Mouse (Mus musculus) R1 (cell line): ENCODE data around the gene Ercc8.

Experiments used
- DNase-seq: peaks from one replicate; pipeline ENCODE4 v3.0.0-alpha.2; 2018; ENCODE audit warnings: low read depth, low spot score

Gene Ercc8

DNA sequence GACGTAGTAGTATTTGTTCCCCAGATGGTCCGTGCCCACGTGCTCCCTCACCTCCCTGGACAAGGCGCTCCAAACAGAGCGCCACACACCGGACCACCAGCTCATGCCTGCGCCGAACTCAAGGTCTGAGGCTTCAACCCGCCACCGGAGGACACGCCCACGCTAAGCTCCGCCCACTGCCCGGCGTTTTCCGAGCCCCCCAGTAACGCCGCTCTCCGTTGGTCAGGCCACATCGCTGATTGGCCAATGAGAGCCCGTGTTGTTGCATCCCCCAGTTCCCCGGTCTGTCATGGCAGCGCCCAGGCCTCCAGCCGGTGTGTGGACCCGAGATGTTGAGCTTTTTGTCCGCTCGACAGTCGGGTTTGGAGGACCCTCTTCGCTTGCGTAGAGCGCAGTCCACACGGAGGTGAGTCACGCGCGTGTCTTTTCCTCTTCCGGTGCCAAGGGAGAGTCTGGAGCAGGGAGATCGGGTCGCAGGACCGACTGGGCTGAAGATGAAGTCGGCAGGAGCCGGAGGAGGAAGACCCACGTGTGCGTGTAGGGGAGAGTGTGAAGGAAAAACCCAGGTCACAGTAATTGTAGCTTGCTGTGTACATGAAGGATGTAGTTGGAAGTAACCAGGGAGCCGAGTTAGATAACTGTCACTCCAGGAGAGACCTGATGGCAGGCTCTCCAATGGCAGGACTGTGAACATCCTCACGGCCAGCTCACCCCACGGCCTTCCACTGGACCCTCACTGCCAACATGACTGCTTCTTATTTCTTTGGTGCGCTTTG is at the start of gene Ercc8, which contains the start of gene Ndufaf2:
Gene Ercc8, plus strand, starts transcription at position 267 of the 776 bp plus-strand sequence.
Gene Ndufaf2, minus strand, starts transcription at position 159 of the 776 bp plus-strand sequence.
- peak; percentile 94 for DNase-seq

- no peak for DNase-seq
Measured at GRCm38 (mm10) chr13:108110929-108111328, 47.6 kb upstream of the Ercc8 start.

GRCm38 (mm10) chr13:108113536-108113935 is 45.0 kb upstream of the Ercc8 start:
- no peak for DNase-seq

GRCm38 (mm10) chr13:108114257-108114656 is 44.3 kb upstream of the Ercc8 start:
- no peak for DNase-seq

DNA sequence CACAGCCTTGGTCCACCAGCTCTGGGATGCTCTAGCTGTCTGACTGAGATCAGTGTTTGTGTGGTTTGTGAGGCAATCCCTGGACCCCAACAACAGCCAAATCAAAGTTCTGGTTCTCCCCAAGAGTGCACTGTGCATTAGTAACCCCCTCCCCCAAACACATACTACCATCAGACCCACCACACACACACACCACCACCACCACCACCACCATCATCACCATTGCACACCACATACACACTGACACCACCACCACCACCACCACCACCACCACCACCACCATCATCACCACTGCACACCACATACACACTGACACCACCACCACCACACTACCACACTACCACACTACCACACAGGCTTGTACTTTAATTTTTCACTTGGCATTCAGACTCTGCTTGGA is 40.9 kb upstream of the Ercc8 start:
- DNase-seq, result no peak

DNA sequence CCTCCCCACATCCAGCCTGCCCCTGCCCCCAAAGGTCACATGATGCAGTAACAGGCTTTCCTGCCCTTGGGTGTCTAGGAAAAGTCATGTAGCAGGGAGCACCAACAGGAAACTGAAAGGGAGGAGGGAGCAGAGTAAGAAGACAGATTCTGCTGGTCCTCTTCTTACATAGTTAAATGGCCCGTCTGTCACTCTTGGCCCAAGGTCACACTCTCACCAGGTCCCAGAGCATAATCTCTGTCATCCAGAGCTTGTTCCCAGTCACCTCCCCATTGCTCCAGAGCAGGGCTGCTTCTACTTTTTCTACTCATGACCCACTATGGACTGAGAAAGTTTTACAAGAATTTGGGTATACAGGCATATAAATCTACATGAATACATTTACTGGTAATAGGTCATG is 40.3 kb upstream of the Ercc8 start:
- no peak for DNase-seq

GRCm38 (mm10) chr13:108119411-108120310 is 38.9 kb upstream of the Ercc8 start:
- peak; percentile 71 for DNase-seq

- DNase-seq, result no peak
Measured at GRCm38 (mm10) chr13:108123109-108123723, 35.3 kb upstream of the Ercc8 start.

DNA sequence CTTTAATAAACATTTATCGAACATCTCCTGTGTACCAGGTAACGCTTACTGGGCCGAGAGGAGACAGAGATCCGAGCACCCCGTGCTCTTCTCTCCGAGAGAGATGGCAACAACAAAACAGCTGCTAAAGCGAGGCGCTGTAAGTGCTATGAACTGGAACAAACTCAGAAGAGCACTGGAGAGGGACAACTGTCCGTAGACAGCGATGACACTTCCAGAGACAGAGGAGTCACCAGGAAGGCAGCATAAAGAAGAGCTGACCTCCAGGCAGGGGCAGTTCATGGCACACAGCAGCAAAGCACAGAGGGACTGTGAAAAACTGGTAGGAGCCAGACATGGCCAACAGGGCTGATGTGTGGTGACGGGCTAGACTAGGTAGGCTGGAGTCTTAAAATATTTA is 34.4 kb upstream of the Ercc8 start:
- no peak for DNase-seq

DNA sequence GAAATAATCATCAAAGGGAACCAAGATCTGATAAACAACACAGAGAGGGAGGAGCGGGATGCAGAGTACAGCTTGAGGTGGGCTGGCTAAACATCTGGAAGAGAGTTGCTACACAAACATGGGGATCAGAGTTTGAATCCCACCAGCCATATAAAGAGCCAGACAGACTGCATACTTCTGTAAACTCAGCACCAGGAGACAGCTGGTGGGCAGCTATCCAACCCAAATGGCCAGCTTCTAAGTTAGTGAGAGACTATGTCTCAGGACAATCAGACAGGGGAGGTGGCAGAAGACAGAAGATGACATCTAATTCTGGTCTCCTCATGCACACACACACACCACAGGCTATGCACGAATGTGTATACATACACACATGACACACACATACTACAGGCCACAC is 32.3 kb upstream of the Ercc8 start:
- no peak for DNase-seq

- DNase-seq, result peak; percentile 45
Measured at GRCm38 (mm10) chr13:108127130-108127529, 31.4 kb upstream of the Ercc8 start.

GRCm38 (mm10) chr13:108127883-108128282 is 30.6 kb upstream of the Ercc8 start:
- DNase-seq, result no peak

GRCm38 (mm10) chr13:108129070-108129469 is 29.5 kb upstream of the Ercc8 start:
- DNase-seq, result no peak

DNA sequence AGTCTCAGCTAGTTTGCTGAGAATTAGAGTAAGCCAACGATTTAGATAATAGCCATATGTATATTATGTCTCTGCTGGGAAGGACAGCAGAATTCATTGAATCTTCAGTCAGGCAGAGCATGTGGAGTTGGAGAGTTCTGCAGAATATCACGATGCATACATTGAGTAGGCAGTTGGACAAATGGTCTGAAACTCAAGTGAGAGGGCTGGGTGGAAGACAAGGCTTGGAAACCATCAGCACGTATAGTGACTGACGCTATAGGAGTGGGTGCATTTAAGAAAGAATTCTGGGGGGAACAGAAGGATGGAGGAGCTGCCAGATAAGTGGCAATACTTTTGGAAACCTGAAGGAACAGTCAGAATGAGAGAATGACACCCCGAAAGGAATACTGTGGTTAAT is 27.8 kb upstream of the Ercc8 start:
- DNase-seq, result no peak

- peak; percentile 43 for DNase-seq
Measured at GRCm38 (mm10) chr13:108132031-108132819, 26.3 kb upstream of the Ercc8 start.

DNA sequence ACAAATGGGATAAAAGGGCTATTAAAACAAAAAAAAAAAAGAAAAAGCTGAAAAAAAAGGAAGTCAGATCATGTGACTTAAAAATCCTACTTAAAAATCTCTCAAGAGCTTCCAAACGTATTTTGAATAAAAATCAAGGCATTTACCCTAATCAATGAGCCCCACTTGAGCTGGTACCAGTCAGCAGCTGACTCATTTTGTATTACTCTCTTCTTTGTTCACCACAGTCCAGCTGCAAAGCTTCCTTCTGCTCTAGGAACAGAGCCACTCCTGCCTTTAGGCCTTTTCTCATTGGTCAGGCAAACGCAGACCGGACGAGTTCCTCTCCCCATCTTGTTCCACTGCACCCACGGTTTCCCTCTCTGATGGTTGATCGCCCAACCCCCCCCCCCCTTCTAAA is 22.9 kb upstream of the Ercc8 start:
- DNase-seq, result no peak

GRCm38 (mm10) chr13:108138403-108138977 is 20.0 kb upstream of the Ercc8 start:
- no peak for DNase-seq

GRCm38 (mm10) chr13:108144086-108144485 is 14.4 kb upstream of the Ercc8 start:
- DNase-seq, result no peak

DNA sequence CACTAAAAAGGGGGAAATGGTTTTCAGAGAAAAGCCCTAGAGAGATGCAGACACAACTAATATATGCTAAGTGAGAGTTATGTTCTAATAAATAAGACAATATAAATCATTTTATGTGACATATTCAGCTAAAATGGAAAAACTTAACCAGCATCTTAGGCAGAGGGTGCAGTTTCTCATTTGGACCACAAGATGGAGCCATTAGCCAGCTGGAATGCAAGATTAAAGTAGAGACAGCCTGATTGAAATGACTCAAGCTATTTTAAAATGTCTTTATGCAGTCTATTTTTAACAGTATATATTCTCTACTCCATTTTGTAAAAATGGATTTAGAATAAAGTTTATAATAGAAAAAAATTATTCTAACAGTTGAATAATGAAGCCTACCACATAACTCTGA is 6.7 kb upstream of the Ercc8 start:
- DNase-seq, result peak; percentile 37

DNA sequence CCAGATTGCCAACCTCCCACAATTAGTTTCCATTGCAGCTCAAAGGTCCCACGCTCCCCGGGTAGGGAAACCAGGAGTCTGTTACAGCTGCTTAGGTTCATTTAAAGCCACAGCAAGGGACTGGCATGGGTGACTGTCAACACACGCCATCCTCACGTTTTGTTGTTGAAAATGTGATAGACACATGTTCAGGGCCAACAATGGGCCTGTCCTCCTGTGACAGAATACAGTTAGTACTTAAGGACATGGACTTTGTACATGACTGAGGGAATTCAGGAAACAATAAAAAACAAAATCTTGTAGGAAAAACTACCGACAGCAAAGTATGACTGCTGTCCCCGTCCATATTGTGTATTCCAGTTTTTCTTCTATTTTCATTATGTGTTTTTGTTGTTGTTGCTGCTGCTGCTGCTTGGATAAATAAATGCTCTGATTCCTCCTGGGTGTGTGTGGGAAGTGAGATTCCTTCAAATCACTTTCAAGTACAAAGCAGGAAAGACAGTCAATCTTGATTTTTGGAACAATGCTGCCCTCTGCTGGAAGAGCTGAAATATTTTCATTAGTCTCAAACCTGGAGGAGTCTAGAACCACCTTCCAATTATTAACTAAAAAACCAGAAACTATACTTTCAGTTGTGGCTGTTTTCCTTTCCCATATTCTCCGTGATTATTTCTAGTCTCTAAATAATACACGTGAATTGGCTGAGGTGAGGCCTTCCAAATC is 5.7 kb upstream of the Ercc8 start:
- DNase-seq, result peak; percentile 64
